Mouse (Mus musculus) left cerebral cortex, postnatal 36 days (tissue): ENCODE measurements around the gene Sf3a3. TPM values are rescaled to one million over a fixed set of nuclear protein-coding genes. Genes with fewer than 3 reads are reported as not detected.

Experiments
- DNase-seq, 2 experiments: peaks; one replicate each; pipeline ENCODE4 v3.0.0; 2021 to 2022; ENCODE audit warnings: low spot score in 2 of 2, mixed read lengths in 1 of 2
- intact Hi-C: fragments of 180-260 bp; cut with DNase I; formaldehyde crosslinking; loops from one replicate; pipeline ENCODE4 v1.15.1; 2025
- microRNA-seq: library from miRNA; unstranded; fragments of <30 nt; microRNA quantifications from one replicate; pipeline ENCODE4 v1.2.0, GENCODE M21; 2022
- total RNA-seq, 2 experiments: library from RNA; stranded (reverse); gene quantifications; 2 replicates each; pipeline ENCODE4 v1.2.3; 2021

The Sf3a3 gene
- total RNA-seq, 2 experiments from 2014 or later, result 31.8 to 37.3 TPM

GRCm38 (mm10) chr4:124768963-124769591, 54.5 kb downstream of the Sf3a3 start:
- peak in 1 of 2 experiments; percentile 25 for DNase-seq
- intact Hi-C loops, result no loop called here

GRCm38 (mm10) chr4:124770624-124771023, 56.0 kb downstream of the Sf3a3 start:
- intact Hi-C loops, result no loop called here
- peak; percentile 32 to 34 for DNase-seq

GRCm38 (mm10) chr4:124772125-124772524, 57.5 kb downstream of the Sf3a3 start:
- intact Hi-C loops, result no loop called here
- DNase-seq, result no peak

GRCm38 (mm10) chr4:124773449-124773848, 58.9 kb downstream of the Sf3a3 start:
- intact Hi-C loops, result no loop called here
- no peak for DNase-seq

GRCm38 (mm10) chr4:124773995-124774394, 59.4 kb downstream of the Sf3a3 start:
- no peak for DNase-seq
- intact Hi-C loops, result no loop called here

DNA sequence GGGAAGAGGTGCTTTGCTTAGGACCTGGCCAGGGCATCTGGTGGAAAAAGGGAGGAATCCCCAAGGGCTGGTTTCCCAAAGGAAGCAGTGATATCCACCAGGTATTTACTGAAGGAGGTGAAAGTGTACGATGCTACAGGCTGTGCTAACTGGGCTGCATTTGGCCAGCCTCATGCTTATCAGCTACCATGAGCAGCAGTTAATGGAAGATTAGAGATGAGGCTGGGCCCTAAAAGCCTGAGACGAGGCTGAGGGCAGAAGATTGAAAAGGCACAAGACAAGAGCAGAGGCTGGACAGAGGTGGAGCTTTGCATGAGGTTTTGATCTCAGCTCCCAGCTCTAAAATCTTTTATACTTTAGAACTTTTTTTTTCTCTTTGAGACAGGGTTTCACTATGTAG, 59.9 kb downstream of the Sf3a3 start:
- intact Hi-C loops, result no loop called here
- no peak for DNase-seq

DNA sequence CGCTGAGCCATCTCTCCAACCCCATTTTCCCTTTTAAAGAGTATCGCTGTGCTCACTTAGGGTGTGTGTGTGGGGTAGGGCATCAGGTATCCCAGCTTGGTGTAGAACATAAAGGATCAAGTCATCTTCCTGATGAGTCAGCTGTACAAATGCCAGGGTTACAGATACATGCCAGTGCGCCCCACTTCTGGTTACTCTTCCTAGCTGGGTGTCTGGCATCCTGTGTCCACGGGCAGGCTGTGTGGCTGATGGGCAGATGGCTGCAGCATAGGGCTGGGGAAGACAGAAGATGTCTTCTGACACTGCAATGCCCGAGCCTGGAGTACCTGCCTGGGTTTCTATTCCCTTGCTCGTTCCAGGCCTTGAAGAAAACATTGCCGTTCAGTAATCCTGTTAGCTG, 66.8 kb downstream of the Sf3a3 start:
- DNase-seq, result no peak
- intact Hi-C loops, result no loop called here

Small RNAs within 50 kb of the gene (microRNA-seq; reads per million reads assigned to microRNA genes)
- gene Gm24721, result not detected
- gene Mir697, result not detected
- 0.76 reads per million for gene Mir698

Other genes with a start within 250 kb of the Sf3a3 start
- gene 3100002H09Rik, start 104.0 kb upstream of the Sf3a3 start, total RNA-seq, result under 1 TPM in 1 of 2 experiments, not detected in 1; 0.79 TPM
- 10 to 100 TPM; 14.8 to 21.6 TPM for gene Pou3f1, start 58.0 kb upstream of the Sf3a3 start, total RNA-seq
- gene Utp11, start 21.2 kb upstream of the Sf3a3 start, total RNA-seq, result 10 to 100 TPM; 14.4 to 15.1 TPM
- gene Fhl3, start 14.1 kb upstream of the Sf3a3 start, total RNA-seq, result 1 to 10 TPM; 1.6 to 1.9 TPM
- 10 to 100 TPM; 35.8 to 49.7 TPM for gene Inpp5b, start 27.1 kb downstream of the Sf3a3 start, total RNA-seq
- 10 to 100 TPM; 20.8 to 28.1 TPM for gene Mtf1, start 87.3 kb downstream of the Sf3a3 start, total RNA-seq
- 10 to 100 TPM; 31.4 to 35.2 TPM for gene Yrdc, start 135.9 kb downstream of the Sf3a3 start, total RNA-seq
- gene 1110065P20Rik, start 136.4 kb downstream of the Sf3a3 start, total RNA-seq, result 10 to 100 TPM; 75.1 to 84.6 TPM
- gene Maneal, start 147.4 kb downstream of the Sf3a3 start, total RNA-seq, result 10 to 100 TPM; 48.4 to 58.0 TPM
- 10 to 100 TPM; 40.4 to 67.2 TPM for gene Epha10, start 166.1 kb downstream of the Sf3a3 start, total RNA-seq
- 10 to 100 TPM; 17.6 to 20.8 TPM for gene 9930104L06Rik, start 222.3 kb downstream of the Sf3a3 start, total RNA-seq
- gene Cdca8, start 224.5 kb downstream of the Sf3a3 start, total RNA-seq, result 1 to 10 TPM; 1.4 to 1.5 TPM